Mouse (Mus musculus): ENCODE measurements at regions not wholly inside any gene's neighbourhood (a gene's known extent, or its start where the extent isn't known, plus 50 kb on each side); places are given as distances from the start of the nearest gene placed in this dataset.

DNA sequence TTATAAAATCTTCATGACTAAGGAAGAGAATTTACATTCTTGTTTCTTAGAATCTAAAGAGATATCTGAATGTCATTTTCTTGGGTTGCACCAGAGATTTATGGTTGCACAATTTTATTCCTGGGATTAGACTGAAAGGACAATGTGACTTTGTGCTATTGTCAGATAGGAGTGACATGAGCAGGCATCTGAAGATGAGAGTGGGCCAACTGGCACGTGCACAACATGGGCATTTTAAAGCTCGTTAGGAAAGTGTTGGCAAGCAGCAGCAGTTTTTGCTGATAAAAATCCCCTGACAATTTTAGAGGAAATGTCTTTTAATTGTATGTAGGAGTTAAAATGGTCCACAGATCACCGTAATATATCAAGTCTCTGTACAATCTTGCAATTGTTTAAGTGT is 178.9 kb upstream of the Tecrl start:
- DNase-seq = no peak

DNA sequence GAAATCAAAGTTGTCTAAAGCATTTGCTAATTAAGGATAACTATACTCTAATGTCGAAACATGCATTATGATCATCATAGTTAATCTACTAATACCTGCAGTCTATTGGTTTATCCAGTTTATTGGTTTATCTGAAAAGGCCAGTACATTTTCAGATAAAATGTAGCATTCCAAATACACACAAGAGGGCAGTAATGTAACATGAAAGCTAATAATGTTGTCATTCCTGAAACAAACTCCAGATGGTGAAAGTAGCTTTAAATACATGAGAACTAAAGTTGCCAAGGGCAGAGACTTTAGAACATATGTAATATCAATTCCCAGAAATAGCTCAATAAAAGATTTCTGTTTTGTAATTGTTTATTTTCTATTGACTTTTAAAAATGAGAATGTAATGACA is 163.7 kb upstream of the Tecrl start:
- DNase-seq = peak; percentile 41

DNA sequence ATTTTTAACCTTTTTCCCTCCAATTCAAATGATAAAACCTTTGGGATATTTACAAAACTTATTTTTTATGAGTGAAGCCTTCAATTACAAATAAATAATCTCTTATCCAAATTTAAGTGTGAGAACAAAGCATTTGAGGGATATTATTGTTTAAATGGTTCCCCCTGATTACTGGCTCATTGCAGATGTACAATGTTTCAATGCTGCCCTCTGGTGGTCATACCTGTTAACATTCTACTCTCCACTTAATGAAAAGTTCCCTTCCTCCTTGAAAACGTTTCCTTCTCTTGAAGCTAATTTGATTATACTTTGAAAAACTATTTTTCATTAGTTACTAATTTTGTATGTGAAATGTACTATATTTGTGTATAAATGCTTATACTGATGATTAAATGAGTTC is 129.1 kb upstream of the Tecrl start:
- DNase-seq = peak; percentile 75

DNA sequence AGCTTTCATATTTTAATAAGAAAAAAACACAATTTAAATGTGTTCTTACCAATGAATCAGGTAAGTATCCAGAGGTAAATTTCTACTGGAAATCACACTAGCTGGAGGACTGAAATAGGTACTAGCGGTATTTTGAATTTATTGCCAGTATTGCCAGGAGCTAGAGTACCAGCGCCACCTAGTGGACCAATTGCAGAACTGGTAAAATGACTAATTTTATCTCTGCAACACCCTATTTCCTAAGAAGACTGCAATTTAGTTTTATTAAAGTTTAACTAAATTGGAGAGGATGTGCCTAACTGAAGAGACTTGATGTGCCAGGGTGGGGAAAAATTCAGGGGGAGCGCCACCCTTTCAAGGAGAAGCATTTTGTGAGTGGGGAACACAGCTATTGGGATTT is 85.3 kb upstream of the Tecrl start:
- peak; percentile 59 for DNase-seq

DNA sequence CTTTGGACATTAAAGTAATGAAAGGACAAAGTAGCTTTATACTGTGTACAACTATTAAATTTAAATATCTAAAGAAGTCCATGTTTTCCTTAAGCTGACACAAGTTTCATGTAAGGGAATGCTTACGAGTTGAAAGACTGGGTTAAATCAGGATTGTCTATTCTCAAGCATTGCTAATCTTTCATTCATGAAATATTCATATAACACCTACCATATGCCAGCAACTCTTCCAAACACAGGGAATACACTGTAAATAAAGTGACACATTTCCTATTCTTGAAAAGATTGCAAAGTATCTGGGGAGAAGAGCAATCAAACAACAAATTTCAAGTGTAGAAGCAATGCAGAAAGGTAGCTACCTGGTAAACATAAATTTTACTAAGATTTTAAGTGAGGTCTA is 81.5 kb upstream of the Tecrl start:
- no peak for DNase-seq

DNA sequence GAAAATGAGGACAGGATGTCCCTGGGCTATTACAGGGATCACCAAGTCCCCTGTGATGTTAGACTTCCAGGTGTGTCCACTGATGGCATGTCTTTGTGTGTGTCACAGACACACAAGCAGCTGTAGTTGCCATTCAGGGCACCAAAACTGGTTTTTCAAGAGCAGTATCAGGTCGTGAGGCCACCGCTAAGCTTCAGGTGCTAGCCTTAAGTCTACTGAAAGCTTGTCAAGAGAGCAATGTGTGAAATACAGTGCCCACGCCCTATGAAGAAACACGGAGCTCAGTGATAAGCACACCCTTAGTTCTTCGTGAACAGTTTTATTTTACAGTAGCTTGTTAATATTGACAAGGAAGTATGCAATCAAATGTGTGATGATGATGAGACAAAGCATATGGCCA is 66.7 kb upstream of the Tecrl start:
- no peak for DNase-seq

DNA sequence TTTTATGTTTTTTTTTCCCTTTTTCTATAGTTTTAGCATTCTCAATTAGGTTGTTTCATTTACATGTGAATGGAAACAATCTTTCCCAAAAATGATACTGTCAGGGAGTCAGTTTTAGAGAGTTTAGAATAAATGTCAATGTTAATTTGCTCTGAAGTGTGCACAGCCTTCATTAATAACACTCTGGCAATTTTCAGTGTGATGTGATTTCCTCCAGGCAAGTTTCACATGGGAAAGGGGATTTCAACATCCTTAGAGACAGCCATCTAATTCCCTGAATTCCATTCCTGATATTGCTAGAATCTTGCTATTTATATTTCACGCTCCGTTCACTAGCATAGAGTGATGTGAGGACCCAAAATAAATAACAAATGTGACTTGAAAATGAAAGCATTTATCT is 55.2 kb upstream of the Tecrl start:
- no peak for DNase-seq

DNA sequence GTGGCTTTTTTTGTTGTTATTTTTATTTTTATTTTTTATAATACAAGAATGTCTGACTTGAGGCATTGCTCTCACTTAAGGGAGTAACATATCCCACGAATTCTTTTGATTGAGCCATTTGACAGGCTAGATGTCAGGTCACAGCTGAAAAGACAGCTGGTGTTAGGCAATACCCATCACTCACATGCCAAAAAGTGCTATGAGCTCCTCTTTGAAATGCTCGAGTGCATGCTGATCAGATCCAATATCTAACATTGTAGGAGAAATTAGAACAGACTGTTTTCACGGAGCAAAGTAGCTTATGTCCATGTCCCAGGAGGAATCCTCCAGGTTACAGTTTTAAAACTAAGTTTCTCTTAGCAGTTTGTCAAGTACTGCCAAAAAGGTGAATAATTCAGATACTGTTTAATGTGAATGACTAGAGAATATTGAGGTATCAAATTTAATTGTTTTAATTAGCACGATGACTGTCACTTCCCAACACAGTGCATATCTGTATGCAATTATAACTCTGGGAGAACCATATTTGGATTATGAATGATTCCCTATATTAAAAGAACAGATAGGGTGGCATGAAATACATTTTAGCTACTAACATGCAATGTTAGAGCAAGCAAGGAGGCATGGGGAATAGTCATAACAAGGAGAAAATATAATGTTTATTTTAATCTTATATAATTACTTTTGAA is 50.4 kb upstream of the Tecrl start:
- peak; percentile 1 for DNase-seq

Measured in embryo, embryonic 11 days (tissue).